Mouse (Mus musculus): ENCODE measurements around the gene Nobox. TPM values are rescaled to one million over a fixed set of nuclear protein-coding genes. Genes with fewer than 3 reads are reported as not detected.

Gene Nobox
- not detected in 2 replicates for polyA plus RNA-seq (2015; fragmentation: Nextera tagmentation; extraction: Ambion mirVana)

GRCm38 (mm10) chr6:43309454-43309853 is at the start of gene Nobox:
Gene Nobox, minus strand, starts transcription at chr6:43309554.
- H3K4me3 ChIP-seq (ENCODE audit: low read depth, low read length): no peak within 1 kb of the TSS
- no peak within 1 kb of the TSS for H3K4me2 ChIP-seq (ENCODE audit: low read length)
- H3K27ac ChIP-seq (ENCODE audit: low read length): no peak within 1 kb of the TSS
- H3K9me3 ChIP-seq (replicated peaks; ENCODE audit: control insufficient read depth, low read length, poor library complexity, severe bottlenecking): no peaks in the 10 kb centered on the region
- H3K9ac ChIP-seq (ENCODE audit: low read depth, low read length): no peak within 1 kb of the TSS
- ATAC-seq: no peak
- 57% methylated on average over 16 of the region's 16 CpGs for WGBS
- no peaks in the 10 kb centered on the region for H3K36me3 ChIP-seq (ENCODE audit: control insufficient read depth, insufficient read depth, low read length)
- no peaks in the 10 kb centered on the region for H3K27me3 ChIP-seq (ENCODE audit: control insufficient read depth, insufficient read depth, low read depth, low read length)
- 0 out of 2 replicates have a peak, but pooled peaks cover 4% of the 10 kb centered on the region for H3K4me1 ChIP-seq (ENCODE audit: control insufficient read depth, insufficient read depth, low read length)

DNA sequence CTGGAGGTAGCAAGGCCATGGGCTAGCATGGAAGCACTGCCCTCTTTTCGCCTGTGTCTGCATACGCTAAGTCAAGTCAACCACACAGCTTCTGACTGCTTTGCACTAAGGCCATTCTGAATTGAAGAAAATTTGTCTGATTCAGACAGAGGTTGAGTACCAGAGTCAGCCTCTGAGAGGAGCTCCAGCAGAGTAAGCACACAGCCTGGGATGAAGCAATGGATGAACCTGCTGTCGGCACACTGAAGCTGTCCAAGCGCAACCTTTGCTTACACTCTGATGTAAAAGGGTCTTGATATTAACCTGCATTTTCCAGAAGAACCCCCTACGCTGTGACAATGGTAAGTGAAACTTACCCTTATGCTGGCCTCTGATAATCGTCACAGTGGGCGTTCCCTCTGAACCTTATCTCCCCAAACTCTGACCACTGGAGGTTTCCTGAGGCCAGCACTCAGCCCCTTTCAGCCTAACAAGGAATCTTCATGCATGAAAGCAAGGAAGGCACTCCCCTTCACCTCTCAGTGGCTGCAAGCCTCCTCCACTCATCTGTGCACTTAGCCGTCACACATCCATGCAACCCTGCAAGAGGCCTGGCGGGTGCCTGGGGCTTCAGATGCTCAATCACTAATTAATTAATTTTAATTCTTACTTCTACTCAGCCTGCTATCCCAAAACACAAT is 45.3 kb upstream of the Nobox start:
- Histone ChIP-seq H3K4me3 (ENCODE audit: low read depth, low read length) (no peak overlapping the region), H3K9ac (ENCODE audit: low read depth, low read length) (no peak overlapping the region), H3K27ac (ENCODE audit: low read length) (no peak overlapping the region), H3K4me2 (ENCODE audit: low read length) (no peak overlapping the region), H3K27me3 (ENCODE audit: control insufficient read depth, insufficient read depth, low read depth, low read length) (no peaks in the 10 kb centered on the region), H3K4me1 (ENCODE audit: control insufficient read depth, insufficient read depth, low read length) (no peaks in the 10 kb centered on the region), H3K9me3 (replicated peaks; ENCODE audit: control insufficient read depth, low read length, poor library complexity, severe bottlenecking) (no peaks in the 10 kb centered on the region), H3K36me3 (ENCODE audit: control insufficient read depth, insufficient read depth, low read length) (no peaks in the 10 kb centered on the region)
- peak; percentile 76 for ATAC-seq
- 68% methylated on average over 9 of the region's 9 CpGs for WGBS

GRCm38 (mm10) chr6:43353446-43353845 is 44.1 kb upstream of the Nobox start:
- ATAC-seq: no peak
- Histone ChIP-seq H3K27me3 (ENCODE audit: control insufficient read depth, insufficient read depth, low read depth, low read length) (no peaks in the 10 kb centered on the region), H3K9ac (ENCODE audit: low read depth, low read length) (no peak overlapping the region), H3K4me3 (ENCODE audit: low read depth, low read length) (no peak overlapping the region), H3K9me3 (replicated peaks; ENCODE audit: control insufficient read depth, low read length, poor library complexity, severe bottlenecking) (no peaks in the 10 kb centered on the region), H3K36me3 (ENCODE audit: control insufficient read depth, insufficient read depth, low read length) (no peaks in the 10 kb centered on the region), H3K4me2 (ENCODE audit: low read length) (no peak overlapping the region), H3K4me1 (ENCODE audit: control insufficient read depth, insufficient read depth, low read length) (no peaks in the 10 kb centered on the region), H3K27ac (ENCODE audit: low read length) (no peak overlapping the region)
- WGBS: 94% methylated on average over 4 of the region's 4 CpGs

GRCm38 (mm10) chr6:43349083-43349482 is 39.7 kb upstream of the Nobox start:
- no peak for ATAC-seq

GRCm38 (mm10) chr6:43347637-43348036 is 38.3 kb upstream of the Nobox start:
- 94% methylated on average over 1 of the region's 1 CpGs for WGBS
- no peaks in the 10 kb centered on the region for H3K36me3 ChIP-seq (ENCODE audit: control insufficient read depth, insufficient read depth, low read length)
- no peak for ATAC-seq
- H3K9ac ChIP-seq (ENCODE audit: low read depth, low read length): no peak overlapping the region
- no peak overlapping the region for H3K4me3 ChIP-seq (ENCODE audit: low read depth, low read length)
- H3K4me2 ChIP-seq (ENCODE audit: low read length): no peak overlapping the region
- no peaks in the 10 kb centered on the region for H3K4me1 ChIP-seq (ENCODE audit: control insufficient read depth, insufficient read depth, low read length)
- H3K27ac ChIP-seq (ENCODE audit: low read length): no peak overlapping the region
- H3K27me3 ChIP-seq (ENCODE audit: control insufficient read depth, insufficient read depth, low read depth, low read length): no peaks in the 10 kb centered on the region
- H3K9me3 ChIP-seq (replicated peaks; ENCODE audit: control insufficient read depth, low read length, poor library complexity, severe bottlenecking): no peaks in the 10 kb centered on the region

More at GRCm38 (mm10) chr6:43349083-43349482, 39.7 kb upstream of the Nobox start:
- no peaks in the 10 kb centered on the region for H3K9me3 ChIP-seq (replicated peaks; ENCODE audit: control insufficient read depth, low read length, poor library complexity, severe bottlenecking)
- H3K27ac ChIP-seq (ENCODE audit: low read length): no peak overlapping the region
- H3K4me3 ChIP-seq (ENCODE audit: low read depth, low read length): no peak overlapping the region
- no peaks in the 10 kb centered on the region for H3K36me3 ChIP-seq (ENCODE audit: control insufficient read depth, insufficient read depth, low read length)
- no peak overlapping the region for H3K9ac ChIP-seq (ENCODE audit: low read depth, low read length)
- no peak overlapping the region for H3K4me2 ChIP-seq (ENCODE audit: low read length)
- WGBS: 68% methylated on average over 4 of the region's 4 CpGs
- no peaks in the 10 kb centered on the region for H3K4me1 ChIP-seq (ENCODE audit: control insufficient read depth, insufficient read depth, low read length)
- H3K27me3 ChIP-seq (ENCODE audit: control insufficient read depth, insufficient read depth, low read depth, low read length): no peaks in the 10 kb centered on the region

- no peak overlapping the region for H3K9ac ChIP-seq (ENCODE audit: low read depth, low read length)
- no peaks in the 10 kb centered on the region for H3K4me1 ChIP-seq (ENCODE audit: control insufficient read depth, insufficient read depth, low read length)
- ATAC-seq: no peak
- no peak overlapping the region for H3K27ac ChIP-seq (ENCODE audit: low read length)
- no peak overlapping the region for H3K4me2 ChIP-seq (ENCODE audit: low read length)
- H3K9me3 ChIP-seq (replicated peaks; ENCODE audit: control insufficient read depth, low read length, poor library complexity, severe bottlenecking): no peaks in the 10 kb centered on the region
- no peak overlapping the region for H3K4me3 ChIP-seq (ENCODE audit: low read depth, low read length)
- no peaks in the 10 kb centered on the region for H3K27me3 ChIP-seq (ENCODE audit: control insufficient read depth, insufficient read depth, low read depth, low read length)
- H3K36me3 ChIP-seq (ENCODE audit: control insufficient read depth, insufficient read depth, low read length): no peaks in the 10 kb centered on the region
- WGBS: 89% methylated on average over 1 of the region's 1 CpGs
Observed at GRCm38 (mm10) chr6:43343006-43343405, 33.7 kb upstream of the Nobox start.

GRCm38 (mm10) chr6:43342386-43342785 is 33.0 kb upstream of the Nobox start:
- Histone ChIP-seq H3K4me2 (ENCODE audit: low read length) (no peak overlapping the region), H3K27ac (ENCODE audit: low read length) (no peak overlapping the region), H3K36me3 (ENCODE audit: control insufficient read depth, insufficient read depth, low read length) (no peaks in the 10 kb centered on the region), H3K9me3 (replicated peaks; ENCODE audit: control insufficient read depth, low read length, poor library complexity, severe bottlenecking) (no peaks in the 10 kb centered on the region), H3K4me1 (ENCODE audit: control insufficient read depth, insufficient read depth, low read length) (no peaks in the 10 kb centered on the region), H3K27me3 (ENCODE audit: control insufficient read depth, insufficient read depth, low read depth, low read length) (no peaks in the 10 kb centered on the region), H3K9ac (ENCODE audit: low read depth, low read length) (no peak overlapping the region), H3K4me3 (ENCODE audit: low read depth, low read length) (no peak overlapping the region)
- 67% methylated on average over 2 of the region's 2 CpGs for WGBS
- ATAC-seq: no peak

GRCm38 (mm10) chr6:43338804-43339203 is 29.4 kb upstream of the Nobox start:
- H3K9ac ChIP-seq (ENCODE audit: low read depth, low read length): no peak overlapping the region
- ATAC-seq: no peak
- no peak overlapping the region for H3K4me3 ChIP-seq (ENCODE audit: low read depth, low read length)
- H3K36me3 ChIP-seq (ENCODE audit: control insufficient read depth, insufficient read depth, low read length): no peaks in the 10 kb centered on the region
- H3K27me3 ChIP-seq (ENCODE audit: control insufficient read depth, insufficient read depth, low read depth, low read length): no peaks in the 10 kb centered on the region
- no peak overlapping the region for H3K4me2 ChIP-seq (ENCODE audit: low read length)
- 82% methylated on average over 2 of the region's 2 CpGs for WGBS
- H3K9me3 ChIP-seq (replicated peaks; ENCODE audit: control insufficient read depth, low read length, poor library complexity, severe bottlenecking): no peaks in the 10 kb centered on the region
- no peak overlapping the region for H3K27ac ChIP-seq (ENCODE audit: low read length)
- H3K4me1 ChIP-seq (ENCODE audit: control insufficient read depth, insufficient read depth, low read length): no peaks in the 10 kb centered on the region

DNA sequence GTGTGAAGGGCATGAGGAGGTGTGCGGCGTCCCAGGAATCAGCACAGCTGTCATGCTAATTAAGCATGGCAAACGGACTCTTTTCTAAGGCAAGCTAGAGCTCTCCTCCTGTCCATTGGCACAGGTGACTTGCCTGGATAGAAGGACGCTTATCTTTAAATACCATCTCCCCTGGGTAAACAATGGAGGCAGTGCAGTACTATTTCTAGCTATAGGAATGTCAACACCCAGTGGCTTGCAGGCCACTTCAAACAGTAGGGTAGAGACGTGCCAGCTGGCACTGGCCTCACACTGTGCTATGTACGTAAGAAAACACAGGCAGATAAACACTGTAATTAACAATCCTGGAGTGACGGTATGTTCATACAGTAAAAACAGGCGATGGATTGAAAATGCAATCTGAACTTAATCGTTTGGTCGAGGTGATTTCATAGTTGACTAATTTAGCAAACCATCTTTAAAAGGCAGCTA is 28.2 kb upstream of the Nobox start:
- Histone ChIP-seq H3K27ac (ENCODE audit: low read length) (no peak overlapping the region), H3K9ac (ENCODE audit: low read depth, low read length) (no peak overlapping the region), H3K9me3 (replicated peaks; ENCODE audit: control insufficient read depth, low read length, poor library complexity, severe bottlenecking) (no peaks in the 10 kb centered on the region), H3K36me3 (ENCODE audit: control insufficient read depth, insufficient read depth, low read length) (no peaks in the 10 kb centered on the region), H3K27me3 (ENCODE audit: control insufficient read depth, insufficient read depth, low read depth, low read length) (no peaks in the 10 kb centered on the region), H3K4me3 (ENCODE audit: low read depth, low read length) (no peak overlapping the region), H3K4me1 (ENCODE audit: control insufficient read depth, insufficient read depth, low read length) (no peaks in the 10 kb centered on the region), H3K4me2 (ENCODE audit: low read length) (no peak overlapping the region)
- ATAC-seq: peak; percentile 64
- WGBS: 41% methylated on average over 10 of the region's 10 CpGs
